Mouse (Mus musculus) gastrocnemius, adult 18-20 months (tissue): ENCODE data around the gene H1fnt. TPM values are rescaled to one million over a fixed set of nuclear protein-coding genes. Genes with fewer than 3 reads are reported as not detected.
A peak's percentile ranks its signal among the peaks of the same experiment; 100 is the strongest.

Experiments
- DNase-seq: peaks from one replicate; pipeline ENCODE4 v3.0.0; 2021; ENCODE audit warnings: low spot score
- long read RNA-seq, 2 experiments: library from polyadenylated mRNA; stranded (forward); transcript quantifications; one replicate each; pipeline ENCODE4 v2.0.0; 2021
- total RNA-seq, 2 experiments: library from RNA; stranded (reverse); gene quantifications; 2 replicates each; pipeline ENCODE4 v1.2.3; 2021

H1fnt gene
- not detected for total RNA-seq
- long read RNA-seq, experiment 1: 0 reads
- long read RNA-seq, experiment 2: 0 reads

DNA sequence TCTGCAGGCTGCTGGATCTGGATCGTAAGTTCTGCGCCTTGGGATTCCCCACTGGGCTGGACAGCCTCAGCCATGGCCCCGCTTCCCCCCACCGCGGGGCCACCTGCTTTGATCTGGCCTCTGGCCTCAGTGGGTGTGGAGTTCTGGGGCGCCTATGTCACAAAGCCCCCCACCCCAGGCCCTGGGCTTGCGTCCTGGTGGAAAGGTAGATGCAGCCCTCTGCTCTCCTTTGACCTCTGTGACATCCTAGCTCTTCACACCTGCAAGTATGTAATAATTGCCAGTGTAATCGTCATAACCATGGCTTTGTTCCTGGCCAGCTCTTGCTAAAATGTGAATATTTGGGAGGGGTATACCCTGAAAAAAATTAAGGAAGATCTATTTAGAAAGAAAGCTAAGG lies at the start of gene H1fnt:
TSS of gene H1fnt (minus strand) at position 101 of the 400 bp plus-strand sequence.
- DNase-seq: no peak

DNA sequence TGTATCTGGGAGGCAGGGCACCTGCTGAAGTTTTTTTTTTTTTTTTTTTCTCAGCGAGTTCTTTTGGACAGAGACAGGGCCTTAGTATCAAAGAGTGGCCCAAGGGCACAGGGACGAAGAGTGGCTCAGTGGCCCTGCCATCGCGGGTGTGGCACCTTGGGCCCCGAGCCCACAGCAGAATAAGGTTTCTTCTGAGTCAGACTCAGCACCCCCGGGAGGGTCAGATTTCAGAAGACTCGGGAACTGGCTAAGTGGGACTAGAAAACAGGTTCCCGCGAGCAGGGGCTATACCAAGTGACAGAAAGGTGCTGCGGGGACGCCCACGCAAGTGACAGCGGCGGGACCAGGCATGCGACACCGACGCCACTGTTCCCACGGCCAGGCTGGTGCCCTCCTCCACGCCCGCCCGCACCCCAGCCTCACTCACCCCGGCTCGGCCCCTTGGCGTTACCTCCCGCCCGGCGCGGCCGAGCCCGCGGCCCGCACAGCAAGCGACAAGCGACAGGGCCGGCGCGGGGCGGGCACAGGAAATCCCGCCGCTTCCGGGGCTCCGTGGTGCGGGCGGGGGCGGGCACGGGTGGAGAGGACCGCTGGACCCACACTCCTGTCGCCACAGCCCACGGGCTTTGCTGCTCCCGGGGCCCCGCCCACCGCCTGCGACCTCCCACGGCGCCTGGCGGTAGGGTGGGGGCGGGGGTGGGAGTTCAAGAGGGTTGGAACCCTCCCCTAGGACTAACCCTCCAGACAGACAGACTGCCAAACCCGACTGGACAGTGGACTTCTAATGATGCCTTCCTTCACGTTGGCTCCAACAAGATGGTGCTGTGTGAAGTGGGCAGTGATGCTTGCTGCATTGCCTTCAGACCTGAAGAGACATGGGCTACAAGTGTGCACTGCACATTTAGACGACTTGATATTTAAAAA lies 38.8 kb upstream of the H1fnt start, which contains the start of gene Zfp641:
TSS of gene Zfp641 (minus strand) at position 534 of the 924 bp plus-strand sequence.
- DNase-seq: peak; percentile 67

GRCm38 (mm10) chr15:98293651-98294050 lies 36.6 kb upstream of the H1fnt start:
- DNase-seq: no peak

- peak; percentile 78 for DNase-seq
These were observed 31.5 kb upstream of the H1fnt start for GRCm38 (mm10) chr15:98288566-98288965.

GRCm38 (mm10) chr15:98286418-98286817 lies 29.3 kb upstream of the H1fnt start:
- no peak for DNase-seq

DNA sequence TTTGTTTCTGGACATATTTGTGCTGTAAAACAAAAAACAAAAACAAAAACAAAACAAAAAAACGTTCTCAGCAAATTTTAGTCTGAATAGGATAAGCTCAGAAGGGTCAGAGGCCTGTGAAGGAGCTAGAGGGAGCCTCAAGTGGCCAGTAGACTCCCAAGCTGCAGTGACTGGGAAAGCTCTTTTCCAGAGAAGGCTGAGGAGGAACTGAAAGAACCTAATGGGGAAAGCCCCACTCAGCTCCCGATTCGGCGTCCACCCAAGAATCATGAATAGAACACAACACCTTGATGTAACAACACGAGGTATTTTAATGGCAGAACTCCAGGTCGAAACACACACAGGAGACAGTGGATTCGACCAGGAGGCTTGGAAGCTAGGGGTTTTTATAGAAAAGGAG lies 683 bp upstream of the H1fnt start:
- no peak for DNase-seq

- peak; percentile 11 for DNase-seq
These were observed 822 bp downstream of the H1fnt start for GRCm38 (mm10) chr15:98256271-98256670.

GRCm38 (mm10) chr15:98235442-98235841 lies 21.7 kb downstream of the H1fnt start:
- no peak for DNase-seq

DNA sequence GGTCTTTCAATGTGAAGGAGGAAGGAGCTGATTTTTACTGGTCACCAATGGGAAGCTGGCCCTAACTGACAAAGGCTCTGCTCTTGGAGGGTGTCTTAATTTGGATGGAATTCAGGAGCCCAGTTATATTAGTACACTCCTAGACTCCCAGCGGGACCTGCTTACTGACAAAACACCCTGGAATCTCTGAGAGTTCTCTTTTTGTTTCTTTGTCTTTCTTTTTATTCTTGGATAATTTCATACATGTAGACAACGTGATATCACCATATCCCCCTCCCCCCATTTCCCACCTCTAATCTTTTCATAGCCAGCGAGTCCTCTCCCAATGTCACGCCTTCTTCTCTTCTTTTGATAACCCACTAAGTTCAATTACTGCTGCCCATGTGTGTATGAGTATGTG lies 22.7 kb downstream of the H1fnt start, which contains the start of gene Olfr286:
TSS of gene Olfr286 (minus strand) at position 101 of the 400 bp plus-strand sequence.
- DNase-seq: no peak

GRCm38 (mm10) chr15:98226096-98226495 lies 31.0 kb downstream of the H1fnt start:
- no peak for DNase-seq

DNA sequence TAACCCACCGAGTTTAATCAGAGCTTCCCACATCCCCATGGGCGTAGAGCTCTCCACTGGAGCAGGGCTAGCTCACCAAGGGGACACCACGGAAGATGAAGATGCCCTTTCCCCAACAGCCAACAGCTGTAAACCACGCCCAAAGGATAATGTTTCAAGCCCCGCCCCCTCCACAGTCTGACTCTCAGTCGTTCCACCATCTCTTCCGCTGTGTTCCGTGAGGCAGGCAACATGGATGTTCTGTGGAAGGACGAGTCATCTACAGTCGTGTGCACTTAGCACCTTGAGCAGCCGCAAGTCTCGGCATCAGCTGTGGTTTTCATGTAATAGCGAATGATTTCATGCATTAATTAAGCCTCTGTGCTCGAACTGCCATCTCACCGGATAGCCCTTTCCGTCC lies 31.5 kb downstream of the H1fnt start:
- no peak for DNase-seq

GRCm38 (mm10) chr15:98222377-98222776 lies 34.7 kb downstream of the H1fnt start:
- DNase-seq: no peak

DNA sequence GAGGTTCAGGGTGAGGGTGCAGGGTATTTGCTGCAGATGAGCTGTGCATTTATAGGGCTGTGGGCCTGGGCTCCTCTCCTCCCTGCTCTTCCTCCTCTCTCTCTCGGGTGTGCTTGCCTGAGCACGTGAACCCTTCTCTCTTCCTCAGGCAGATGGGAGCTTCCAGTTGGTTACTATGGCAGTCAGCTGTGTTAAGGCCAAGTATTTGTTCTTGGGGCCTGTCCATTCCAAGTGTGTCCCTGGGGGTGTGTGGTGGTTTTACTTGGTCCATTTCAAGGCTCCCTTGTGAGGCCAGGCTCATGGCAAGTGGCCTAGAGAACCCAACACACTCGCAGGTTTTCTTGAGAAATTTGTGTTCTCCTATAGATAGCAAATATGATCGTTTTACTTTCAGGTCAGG lies 36.2 kb downstream of the H1fnt start, which contains the start of the genes Gm44579 and Olfr287:
TSS of gene Gm44579 (minus strand) at position 101 of the 400 bp plus-strand sequence.
TSS of gene Olfr287 (minus strand) at position 180 of the 400 bp plus-strand sequence.
- DNase-seq: peak; percentile 7

DNA sequence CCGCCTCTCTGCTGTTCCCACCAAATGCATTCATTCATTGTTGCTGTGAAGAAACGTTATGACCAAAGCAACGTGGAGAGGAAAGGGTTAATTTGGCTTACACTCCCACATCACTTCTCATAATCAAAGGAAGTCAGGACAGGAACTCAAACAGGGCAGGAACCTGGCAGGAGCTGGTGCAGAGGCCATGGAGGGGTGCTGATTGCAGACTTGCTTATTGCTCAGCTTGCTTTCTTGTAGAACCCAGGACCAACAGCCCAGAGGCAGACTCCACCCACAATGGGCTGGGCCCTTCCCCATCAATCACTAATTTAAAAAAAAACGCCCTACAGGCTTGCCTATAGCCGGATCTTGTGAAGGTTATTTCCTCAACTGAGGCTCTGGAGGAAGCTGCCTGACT lies 43.0 kb downstream of the H1fnt start:
- no peak for DNase-seq

DNA sequence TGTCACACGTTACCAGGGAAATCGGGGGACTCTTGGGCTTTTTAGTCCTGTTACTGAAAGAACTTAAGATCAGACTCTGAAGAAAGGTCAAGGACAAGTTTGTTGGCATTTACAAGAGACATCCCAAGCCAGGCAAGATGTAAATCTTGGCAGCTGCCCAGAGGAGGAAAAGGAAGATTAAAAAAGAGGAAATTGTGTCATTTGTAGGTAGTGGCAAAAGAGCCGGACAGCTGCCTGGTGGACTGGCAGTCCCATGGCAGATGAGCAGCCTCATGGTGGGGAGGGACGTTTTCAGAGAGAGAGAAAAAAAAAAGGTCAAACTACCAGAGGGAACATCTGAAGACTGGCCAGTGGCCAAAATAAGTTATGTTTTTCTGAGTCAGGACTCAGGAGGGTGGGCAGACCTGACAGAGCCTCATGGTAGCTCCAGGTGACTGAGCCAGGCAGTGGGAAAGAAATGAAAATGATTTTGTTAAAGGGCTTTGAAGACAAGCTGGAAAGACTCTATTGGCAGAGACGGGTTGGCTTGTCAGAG lies 43.7 kb downstream of the H1fnt start:
- no peak for DNase-seq

DNA sequence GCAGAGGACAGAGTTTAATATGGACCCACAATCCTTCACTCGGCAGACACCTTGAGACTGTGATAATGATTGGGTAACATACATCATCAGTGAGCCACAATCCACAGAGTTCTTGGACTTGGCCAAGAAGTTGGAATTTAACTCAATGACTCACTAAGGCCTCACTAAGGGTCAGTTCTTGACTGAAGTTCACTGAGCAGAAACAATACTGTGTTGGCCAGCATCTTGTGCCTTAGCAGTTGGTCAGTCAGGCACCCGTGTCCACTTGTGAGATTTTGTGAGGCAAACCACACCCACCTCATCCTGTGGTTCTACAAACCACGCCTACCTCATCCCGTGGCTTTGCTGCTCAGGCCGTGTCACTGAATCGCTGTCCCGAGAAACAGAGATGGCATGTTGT lies 47.4 kb downstream of the H1fnt start:
- DNase-seq: no peak

Other genes starting within 250 kb of the H1fnt start
- 1,000 to 10,000 TPM; 2,870 to 2,899 TPM for gene Pfkm, start 164.7 kb downstream of the H1fnt start, total RNA-seq
- gene Senp1, start 163.5 kb downstream of the H1fnt start, total RNA-seq: 1 to 10 TPM; 6.1 to 6.3 TPM
- 100 to 1,000 TPM; 113 to 114 TPM for gene Asb8, start 91.7 kb downstream of the H1fnt start, total RNA-seq
- not detected for gene Ccdc184, start 90.1 kb downstream of the H1fnt start, total RNA-seq
- gene Olfr288, start 61.8 kb downstream of the H1fnt start, total RNA-seq: not detected
- not detected for gene Gm44579, start 36.3 kb downstream of the H1fnt start, total RNA-seq
- gene Olfr287, start 36.2 kb downstream of the H1fnt start, total RNA-seq: not detected
- gene Olfr286, start 22.8 kb downstream of the H1fnt start, total RNA-seq: not detected
- gene Zfp641, start 38.9 kb upstream of the H1fnt start, total RNA-seq: 10 to 100 TPM in 1 of 2 experiments, 1 to 10 TPM in 1; 9.5 to 14.4 TPM
- not detected for gene Olfr285, start 60.1 kb upstream of the H1fnt start, total RNA-seq
- not detected for gene Olfr284, start 83.7 kb upstream of the H1fnt start, total RNA-seq
- gene Olfr283, start 123.7 kb upstream of the H1fnt start, total RNA-seq: not detected
- gene Olfr282, start 173.9 kb upstream of the H1fnt start, total RNA-seq: not detected
- not detected for gene Olfr281, start 195.3 kb upstream of the H1fnt start, total RNA-seq
- gene OR5BS1P, start 212.6 kb upstream of the H1fnt start, total RNA-seq: not detected
- not detected for gene Lalba, start 225.4 kb upstream of the H1fnt start, total RNA-seq
- gene Olfr279, start 235.1 kb upstream of the H1fnt start, total RNA-seq: not detected